Mouse (Mus musculus): ENCODE data around the gene Ncor2. TPM values are rescaled to one million over a fixed set of nuclear protein-coding genes. Genes with fewer than 3 reads are reported as not detected.

Gene Ncor2
- polyA plus RNA-seq, 1 experiment: 91.1 TPM

- H3K27me3 ChIP-seq (ENCODE audit: control insufficient read depth, insufficient read depth, insufficient read length): no peaks in the 10 kb centered on the region
- no peak overlapping the region for H3ac ChIP-seq (ENCODE audit: control insufficient read depth, insufficient read length, low read depth)
- peaks cover 92% of the 10 kb centered on the region for H3K79me2 ChIP-seq (ENCODE audit: control insufficient read depth, insufficient read depth)
- peaks cover 74% of the 10 kb centered on the region for H3K79me3 ChIP-seq (ENCODE audit: low read depth)
- peaks cover 11% of the 10 kb centered on the region for H3K36me3 ChIP-seq (ENCODE audit: control insufficient read depth, insufficient read depth)
- no peak overlapping the region for H3K4me3 ChIP-seq (ENCODE audit: insufficient read depth, poor library complexity, severe bottlenecking)
- no peak for TF ChIP-seq MAX (IDR thresholded peaks at IDR 0.05)
- no peak for TF ChIP-seq MYOD1 (IDR thresholded peaks at IDR 0.05; ENCODE audit: control insufficient read depth, insufficient read length, low read depth)
- no peak for TF ChIP-seq CEBPB (IDR thresholded peaks at IDR 0.05; ENCODE audit: low read depth)
- TF ChIP-seq CTCF (IDR thresholded peaks at IDR 0.05; ENCODE audit: control insufficient read depth, insufficient read depth, insufficient read length): no peak
- TF ChIP-seq MYOG (IDR thresholded peaks at IDR 0.05; ENCODE audit: control insufficient read depth, extremely low read depth, insufficient read length): no peak
- no peak for TF ChIP-seq USF1 (IDR thresholded peaks at IDR 0.05; ENCODE audit: low read depth)
- TF ChIP-seq FOSL1 (IDR thresholded peaks at IDR 0.05; ENCODE audit: insufficient read depth, low read length, poor library complexity, severe bottlenecking): no peak
Observed at GRCm38 (mm10) chr5:125136996-125137671, 41.9 kb downstream of the Ncor2 start.

- Histone ChIP-seq H3K79me2 (ENCODE audit: control insufficient read depth, insufficient read depth) (peaks cover 94% of the 10 kb centered on the region), H3K27me3 (ENCODE audit: control insufficient read depth, insufficient read depth, insufficient read length) (no peaks in the 10 kb centered on the region), H3K36me3 (ENCODE audit: control insufficient read depth, insufficient read depth) (peaks cover 11% of the 10 kb centered on the region), H3ac (ENCODE audit: control insufficient read depth, insufficient read length, low read depth) (no peak overlapping the region), H3K79me3 (ENCODE audit: low read depth) (peaks cover 76% of the 10 kb centered on the region), H3K4me3 (ENCODE audit: insufficient read depth, poor library complexity, severe bottlenecking) (no peak overlapping the region)
- no peak for TF ChIP-seq FOSL1 (IDR thresholded peaks at IDR 0.05; ENCODE audit: insufficient read depth, low read length, poor library complexity, severe bottlenecking)
- no peak for TF ChIP-seq CEBPB (IDR thresholded peaks at IDR 0.05; ENCODE audit: low read depth)
- no peak for TF ChIP-seq MAX (IDR thresholded peaks at IDR 0.05)
- TF ChIP-seq MYOD1 (IDR thresholded peaks at IDR 0.05; ENCODE audit: control insufficient read depth, insufficient read length, low read depth): no peak
- no peak for TF ChIP-seq CTCF (IDR thresholded peaks at IDR 0.05; ENCODE audit: control insufficient read depth, insufficient read depth, insufficient read length)
- TF ChIP-seq MYOG (IDR thresholded peaks at IDR 0.05; ENCODE audit: control insufficient read depth, extremely low read depth, insufficient read length): no peak
- no peak for TF ChIP-seq USF1 (IDR thresholded peaks at IDR 0.05; ENCODE audit: low read depth)
Observed at GRCm38 (mm10) chr5:125136296-125136995, 42.6 kb downstream of the Ncor2 start.

- H3K79me2 ChIP-seq (ENCODE audit: control insufficient read depth, insufficient read depth): peaks cover 99% of the 10 kb centered on the region
- peaks cover 11% of the 10 kb centered on the region for H3K36me3 ChIP-seq (ENCODE audit: control insufficient read depth, insufficient read depth)
- no peak overlapping the region for H3K4me3 ChIP-seq (ENCODE audit: insufficient read depth, poor library complexity, severe bottlenecking)
- TF ChIP-seq CTCF (IDR thresholded peaks at IDR 0.05; ENCODE audit: control insufficient read depth, insufficient read depth, insufficient read length): no peak
- TF ChIP-seq MYOD1 (IDR thresholded peaks at IDR 0.05; ENCODE audit: control insufficient read depth, insufficient read length, low read depth): no peak
- TF ChIP-seq MYOG (IDR thresholded peaks at IDR 0.05; ENCODE audit: control insufficient read depth, extremely low read depth, insufficient read length): no peak
- TF ChIP-seq MAX (IDR thresholded peaks at IDR 0.05): no peak
- no peak for TF ChIP-seq USF1 (IDR thresholded peaks at IDR 0.05; ENCODE audit: low read depth)
- no peak for TF ChIP-seq FOSL1 (IDR thresholded peaks at IDR 0.05; ENCODE audit: insufficient read depth, low read length, poor library complexity, severe bottlenecking)
- no peak for TF ChIP-seq CEBPB (IDR thresholded peaks at IDR 0.05; ENCODE audit: low read depth)
- peaks cover 89% of the 10 kb centered on the region for H3K79me3 ChIP-seq (ENCODE audit: low read depth)
- H3ac ChIP-seq (ENCODE audit: control insufficient read depth, insufficient read length, low read depth): peak overlapping the region; percentile 39
- no peaks in the 10 kb centered on the region for H3K27me3 ChIP-seq (ENCODE audit: control insufficient read depth, insufficient read depth, insufficient read length)
Observed at GRCm38 (mm10) chr5:125134795-125135468, 44.1 kb downstream of the Ncor2 start.

GRCm38 (mm10) chr5:125134391-125134790, 44.6 kb downstream of the Ncor2 start:
- Histone ChIP-seq H3K79me2 (ENCODE audit: control insufficient read depth, insufficient read depth) (peaks cover 99% of the 10 kb centered on the region), H3K79me3 (ENCODE audit: low read depth) (peaks cover 89% of the 10 kb centered on the region), H3ac (ENCODE audit: control insufficient read depth, insufficient read length, low read depth) (no peak overlapping the region), H3K36me3 (ENCODE audit: control insufficient read depth, insufficient read depth) (peaks cover 11% of the 10 kb centered on the region), H3K27me3 (ENCODE audit: control insufficient read depth, insufficient read depth, insufficient read length) (no peaks in the 10 kb centered on the region), H3K4me3 (ENCODE audit: insufficient read depth, poor library complexity, severe bottlenecking) (no peak overlapping the region)
- no peak for TF ChIP-seq CEBPB (IDR thresholded peaks at IDR 0.05; ENCODE audit: low read depth)
- no peak for TF ChIP-seq FOSL1 (IDR thresholded peaks at IDR 0.05; ENCODE audit: insufficient read depth, low read length, poor library complexity, severe bottlenecking)
- TF ChIP-seq MYOD1 (IDR thresholded peaks at IDR 0.05; ENCODE audit: control insufficient read depth, insufficient read length, low read depth): no peak
- TF ChIP-seq CTCF (IDR thresholded peaks at IDR 0.05; ENCODE audit: control insufficient read depth, insufficient read depth, insufficient read length): no peak
- no peak for TF ChIP-seq MAX (IDR thresholded peaks at IDR 0.05)
- TF ChIP-seq MYOG (IDR thresholded peaks at IDR 0.05; ENCODE audit: control insufficient read depth, extremely low read depth, insufficient read length): no peak
- TF ChIP-seq USF1 (IDR thresholded peaks at IDR 0.05; ENCODE audit: low read depth): no peak

DNA sequence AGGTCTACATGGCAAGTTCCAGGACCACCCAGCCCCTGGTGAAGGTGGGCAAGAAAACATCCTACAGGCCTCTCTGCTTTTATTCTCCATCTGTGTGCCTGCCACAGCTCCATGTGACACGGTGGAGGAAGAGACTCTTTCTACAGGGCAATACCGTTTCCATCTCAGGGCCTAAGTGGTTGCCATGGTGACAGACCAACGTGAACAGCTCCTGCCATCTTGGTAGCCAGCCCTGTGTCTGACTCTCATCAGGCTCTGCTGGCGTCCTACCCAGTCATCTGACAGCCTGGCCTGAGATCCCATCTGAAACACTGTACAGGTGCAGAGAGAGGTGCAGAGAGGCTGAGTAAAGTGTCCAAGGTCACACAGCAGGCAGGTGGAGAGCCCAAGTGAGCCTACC, 45.4 kb downstream of the Ncor2 start:
- Histone ChIP-seq H3ac (ENCODE audit: control insufficient read depth, insufficient read length, low read depth) (no peak overlapping the region), H3K4me3 (ENCODE audit: insufficient read depth, poor library complexity, severe bottlenecking) (no peak overlapping the region), H3K27me3 (ENCODE audit: control insufficient read depth, insufficient read depth, insufficient read length) (no peaks in the 10 kb centered on the region), H3K36me3 (ENCODE audit: control insufficient read depth, insufficient read depth) (peaks cover 11% of the 10 kb centered on the region), H3K79me3 (ENCODE audit: low read depth) (peaks cover 89% of the 10 kb centered on the region), H3K79me2 (ENCODE audit: control insufficient read depth, insufficient read depth) (peaks cover 99% of the 10 kb centered on the region)
- TF ChIP-seq CTCF (IDR thresholded peaks at IDR 0.05; ENCODE audit: control insufficient read depth, insufficient read depth, insufficient read length) (no peak), MYOD1 (IDR thresholded peaks at IDR 0.05; ENCODE audit: control insufficient read depth, insufficient read length, low read depth) (no peak), FOSL1 (IDR thresholded peaks at IDR 0.05; ENCODE audit: insufficient read depth, low read length, poor library complexity, severe bottlenecking) (no peak), MYOG (IDR thresholded peaks at IDR 0.05; ENCODE audit: control insufficient read depth, extremely low read depth, insufficient read length) (no peak), USF1 (IDR thresholded peaks at IDR 0.05; ENCODE audit: low read depth) (no peak), CEBPB (IDR thresholded peaks at IDR 0.05; ENCODE audit: low read depth) (no peak), MAX (IDR thresholded peaks at IDR 0.05) (no peak)
